Mouse (Mus musculus) heart, adult 2 months (tissue): Measurements from ENCODE around the gene Lsm3.

ENCODE experiments used
- CTCF ChIP-seq: fragments of 200-600 bp; IDR thresholded peaks from 2 replicates; pipeline ENCODE4 v1.8.1; 2022; ENCODE audit warnings: antibody characterized with exemption, mild to moderate bottlenecking, moderate library complexity
- EP300 ChIP-seq: fragments of 200-500 bp; IDR thresholded peaks from 2 replicates; pipeline ENCODE4 v1.6.1; 2011; ENCODE audit warnings: low read depth, low read length, control low read depth; ENCODE audit not compliant: insufficient read depth
- POLR2A ChIP-seq: fragments of 200-500 bp; IDR thresholded peaks from 2 replicates; pipeline ENCODE4 v1.6.1; 2011; ENCODE audit warnings: mild to moderate bottlenecking, low read depth, low read length, control low read depth; ENCODE audit not compliant: insufficient read depth

GRCm38 (mm10) chr6:91486736-91487453 is 28.8 kb upstream of the Lsm3 start:
- no peak for TF ChIP-seq EP300
- TF ChIP-seq CTCF, result no peak
- TF ChIP-seq POLR2A, result no peak
